Mouse (Mus musculus): Measurements from ENCODE around the gene Eng. TPM values are rescaled to one million over a fixed set of nuclear protein-coding genes. Genes with fewer than 3 reads are reported as not detected.

The Eng gene
- 113 and 127 TPM in 2 replicates for polyA plus RNA-seq (2014; fragmentation: Nextera tagmentation; extraction: Ambion mirVana)

DNA sequence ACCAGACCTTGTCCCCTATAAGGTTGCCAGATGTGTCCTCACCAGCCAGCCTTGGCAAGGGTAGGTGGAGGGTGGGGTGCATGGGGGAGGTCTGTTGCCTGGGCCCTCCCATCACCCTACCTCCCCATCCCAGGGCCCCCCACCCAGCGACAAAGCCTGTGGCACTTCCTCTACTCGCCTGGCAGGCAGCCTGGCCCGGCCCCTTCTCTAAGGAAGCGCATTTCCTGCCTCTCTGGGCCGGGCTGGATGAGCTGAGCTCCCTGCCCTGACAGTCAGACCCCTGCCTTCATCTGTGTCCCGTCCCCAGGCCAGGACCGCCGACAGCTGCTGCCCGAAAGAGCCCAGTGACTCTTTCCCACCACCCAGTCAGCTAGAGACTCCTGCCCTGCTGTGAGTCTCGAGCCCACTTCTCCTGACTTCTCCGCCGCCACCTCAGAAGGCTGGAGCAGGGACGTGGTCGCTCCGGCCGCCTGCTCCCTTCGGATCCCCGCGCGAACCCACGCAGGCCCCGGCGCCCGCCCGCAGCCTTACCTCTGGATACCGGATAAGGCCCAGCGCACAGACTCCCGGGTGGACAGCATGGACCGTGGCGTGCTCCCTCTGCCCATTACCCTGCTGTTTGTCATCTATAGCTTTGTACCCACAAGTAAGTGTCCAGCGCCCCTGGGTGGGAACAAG, at the start of gene Eng:
Gene Eng, plus strand, starts transcription at position 217 of the 678 bp plus-strand sequence.
- Histone ChIP-seq H3K9ac (ENCODE audit: low read depth, low read length) (peak within 1 kb of the TSS; percentile 65), H3K36me3 (ENCODE audit: control insufficient read depth, insufficient read depth, low read length) (no peaks in the 10 kb centered on the region), H3K4me3 (ENCODE audit: low read depth, low read length) (peak within 1 kb of the TSS; percentile 41), H3K27me3 (ENCODE audit: control insufficient read depth, insufficient read depth, low read length) (no peaks in the 10 kb centered on the region), H3K27ac (ENCODE audit: low read depth, low read length) (peak within 1 kb of the TSS; percentile 73), H3K4me1 (ENCODE audit: control insufficient read depth, insufficient read depth, low read length) (peaks cover 34% of the 10 kb centered on the region), H3K4me2 (peak within 1 kb of the TSS; percentile 51), H3K9me3 (replicated peaks; ENCODE audit: control insufficient read depth, low read length) (no peaks in the 10 kb centered on the region)
- 39% methylated on average over 31 of the region's 31 CpGs for WGBS (ENCODE audit: insufficient replicate concordance)
- peak; percentile 73; the same call in 1 of the 2 replicates for ATAC-seq (replicated peaks; ENCODE audit: insufficient number of reproducible peaks, low FRiP score, low TSS enrichment)

GRCm38 (mm10) chr2:32596725-32597124, 49.7 kb upstream of the Eng start:
- ATAC-seq (replicated peaks; ENCODE audit: insufficient number of reproducible peaks, low FRiP score, low TSS enrichment) = no peak
- Histone ChIP-seq H3K9me3 (replicated peaks; ENCODE audit: control insufficient read depth, low read length) (no peaks in the 10 kb centered on the region), H3K4me3 (ENCODE audit: low read depth, low read length) (no peak overlapping the region), H3K36me3 (ENCODE audit: control insufficient read depth, insufficient read depth, low read length) (peaks cover 21% of the 10 kb centered on the region), H3K27me3 (ENCODE audit: control insufficient read depth, insufficient read depth, low read length) (no peaks in the 10 kb centered on the region), H3K9ac (ENCODE audit: low read depth, low read length) (no peak overlapping the region), H3K27ac (ENCODE audit: low read depth, low read length) (no peak overlapping the region), H3K4me2 (no peak overlapping the region), H3K4me1 (ENCODE audit: control insufficient read depth, insufficient read depth, low read length) (0 out of 2 replicates have a peak, but pooled peaks cover 3% of the 10 kb centered on the region)
- 91% methylated on average over 13 of the region's 13 CpGs for WGBS (ENCODE audit: insufficient replicate concordance)

GRCm38 (mm10) chr2:32597248-32597647, 49.1 kb upstream of the Eng start:
- ATAC-seq (replicated peaks; ENCODE audit: insufficient number of reproducible peaks, low FRiP score, low TSS enrichment) = no peak
- 84% methylated on average over 5 of the region's 5 CpGs for WGBS (ENCODE audit: insufficient replicate concordance)
- Histone ChIP-seq H3K27ac (ENCODE audit: low read depth, low read length) (no peak overlapping the region), H3K4me1 (ENCODE audit: control insufficient read depth, insufficient read depth, low read length) (0 out of 2 replicates have a peak, but pooled peaks cover 7% of the 10 kb centered on the region), H3K4me2 (no peak overlapping the region), H3K9me3 (replicated peaks; ENCODE audit: control insufficient read depth, low read length) (no peaks in the 10 kb centered on the region), H3K36me3 (ENCODE audit: control insufficient read depth, insufficient read depth, low read length) (peaks cover 21% of the 10 kb centered on the region), H3K27me3 (ENCODE audit: control insufficient read depth, insufficient read depth, low read length) (no peaks in the 10 kb centered on the region), H3K4me3 (ENCODE audit: low read depth, low read length) (no peak overlapping the region), H3K9ac (ENCODE audit: low read depth, low read length) (no peak overlapping the region)

GRCm38 (mm10) chr2:32597699-32598098, 48.7 kb upstream of the Eng start:
- no peak overlapping the region for H3K4me2 ChIP-seq
- peaks cover 21% of the 10 kb centered on the region for H3K36me3 ChIP-seq (ENCODE audit: control insufficient read depth, insufficient read depth, low read length)
- no peak overlapping the region for H3K27ac ChIP-seq (ENCODE audit: low read depth, low read length)
- 0 out of 2 replicates have a peak, but pooled peaks cover 8% of the 10 kb centered on the region for H3K4me1 ChIP-seq (ENCODE audit: control insufficient read depth, insufficient read depth, low read length)
- H3K27me3 ChIP-seq (ENCODE audit: control insufficient read depth, insufficient read depth, low read length) = no peaks in the 10 kb centered on the region
- H3K4me3 ChIP-seq (ENCODE audit: low read depth, low read length) = no peak overlapping the region
- no peak overlapping the region for H3K9ac ChIP-seq (ENCODE audit: low read depth, low read length)
- 80% methylated on average over 5 of the region's 5 CpGs for WGBS (ENCODE audit: insufficient replicate concordance)
- H3K9me3 ChIP-seq (replicated peaks; ENCODE audit: control insufficient read depth, low read length) = no peaks in the 10 kb centered on the region
- ATAC-seq (replicated peaks; ENCODE audit: insufficient number of reproducible peaks, low FRiP score, low TSS enrichment) = no peak

GRCm38 (mm10) chr2:32598506-32598905, 47.9 kb upstream of the Eng start:
- no peaks in the 10 kb centered on the region for H3K27me3 ChIP-seq (ENCODE audit: control insufficient read depth, insufficient read depth, low read length)
- H3K27ac ChIP-seq (ENCODE audit: low read depth, low read length) = no peak overlapping the region
- no peak overlapping the region for H3K4me3 ChIP-seq (ENCODE audit: low read depth, low read length)
- no peak overlapping the region for H3K9ac ChIP-seq (ENCODE audit: low read depth, low read length)
- H3K9me3 ChIP-seq (replicated peaks; ENCODE audit: control insufficient read depth, low read length) = no peaks in the 10 kb centered on the region
- no peak for ATAC-seq (replicated peaks; ENCODE audit: insufficient number of reproducible peaks, low FRiP score, low TSS enrichment)
- WGBS (ENCODE audit: insufficient replicate concordance) = 84% methylated on average over 8 of the region's 8 CpGs
- H3K4me1 ChIP-seq (ENCODE audit: control insufficient read depth, insufficient read depth, low read length) = peaks cover 8% of the 10 kb centered on the region; the same call in 1 of the 2 replicates
- no peak overlapping the region for H3K4me2 ChIP-seq
- H3K36me3 ChIP-seq (ENCODE audit: control insufficient read depth, insufficient read depth, low read length) = peaks cover 20% of the 10 kb centered on the region

GRCm38 (mm10) chr2:32599409-32599808, 47.0 kb upstream of the Eng start, which contains the start of gene St6galnac6:
St6galnac6 (plus strand) TSS chr2:32599709.
- peaks cover 8% of the 10 kb centered on the region; the same call in 1 of the 2 replicates for H3K4me1 ChIP-seq (ENCODE audit: control insufficient read depth, insufficient read depth, low read length)
- H3K36me3 ChIP-seq (ENCODE audit: control insufficient read depth, insufficient read depth, low read length) = peaks cover 15% of the 10 kb centered on the region
- no peaks in the 10 kb centered on the region for H3K9me3 ChIP-seq (replicated peaks; ENCODE audit: control insufficient read depth, low read length)
- WGBS (ENCODE audit: insufficient replicate concordance) = 82% methylated on average over 3 of the region's 3 CpGs
- no peaks in the 10 kb centered on the region for H3K27me3 ChIP-seq (ENCODE audit: control insufficient read depth, insufficient read depth, low read length)
- H3K4me3 ChIP-seq (ENCODE audit: low read depth, low read length) = no peak within 1 kb of the TSS
- H3K9ac ChIP-seq (ENCODE audit: low read depth, low read length) = no peak within 1 kb of the TSS
- no peak for ATAC-seq (replicated peaks; ENCODE audit: insufficient number of reproducible peaks, low FRiP score, low TSS enrichment)
- H3K27ac ChIP-seq (ENCODE audit: low read depth, low read length) = no peak within 1 kb of the TSS
- no peak within 1 kb of the TSS for H3K4me2 ChIP-seq

DNA sequence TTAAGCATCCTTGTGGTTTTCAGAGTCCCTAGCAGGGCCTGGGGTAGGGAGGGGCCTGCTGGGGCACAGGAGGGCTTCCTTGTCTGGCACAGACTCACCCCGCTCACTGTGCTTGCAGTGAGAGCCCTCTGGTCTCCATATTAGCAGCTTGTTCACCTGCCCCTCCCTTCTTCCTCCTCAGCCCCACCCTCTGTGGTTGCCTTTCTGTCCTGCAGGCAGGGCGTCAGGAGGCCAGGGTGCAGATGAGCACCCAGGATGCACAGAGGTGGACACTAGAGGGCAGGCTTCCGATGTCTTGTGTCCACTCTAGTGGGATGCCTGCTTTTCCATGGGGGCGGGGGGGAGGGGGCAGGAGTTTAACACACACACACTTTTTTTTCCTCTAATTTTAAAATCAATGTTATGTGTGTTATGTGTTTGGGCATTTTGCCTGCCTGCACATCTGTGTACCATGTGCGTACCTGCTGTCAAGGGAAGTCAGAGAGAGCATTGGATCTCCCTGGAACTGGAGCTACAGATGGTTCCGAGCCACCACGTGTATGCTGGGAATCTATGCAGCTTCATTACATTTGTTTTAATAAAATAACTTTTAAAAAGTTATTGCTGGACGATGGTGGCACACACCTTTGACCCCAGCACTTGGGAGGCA, 44.9 kb upstream of the Eng start:
- H3K36me3 ChIP-seq (ENCODE audit: control insufficient read depth, insufficient read depth, low read length) = peaks cover 7% of the 10 kb centered on the region; the same call in 1 of the 2 replicates
- 42% methylated on average over 8 of the region's 8 CpGs for WGBS (ENCODE audit: insufficient replicate concordance)
- no peaks in the 10 kb centered on the region for H3K27me3 ChIP-seq (ENCODE audit: control insufficient read depth, insufficient read depth, low read length)
- H3K9me3 ChIP-seq (replicated peaks; ENCODE audit: control insufficient read depth, low read length) = no peaks in the 10 kb centered on the region
- H3K9ac ChIP-seq (ENCODE audit: low read depth, low read length) = no peak overlapping the region
- H3K4me1 ChIP-seq (ENCODE audit: control insufficient read depth, insufficient read depth, low read length) = peaks cover 8% of the 10 kb centered on the region; the same call in 1 of the 2 replicates
- H3K4me3 ChIP-seq (ENCODE audit: low read depth, low read length) = no peak overlapping the region
- no peak overlapping the region for H3K27ac ChIP-seq (ENCODE audit: low read depth, low read length)
- H3K4me2 ChIP-seq = no peak overlapping the region
- no peak for ATAC-seq (replicated peaks; ENCODE audit: insufficient number of reproducible peaks, low FRiP score, low TSS enrichment)

- 1% methylated on average over 11 of the region's 11 CpGs for WGBS (ENCODE audit: insufficient replicate concordance)
- Histone ChIP-seq H3K4me3 (ENCODE audit: low read depth, low read length) (peak overlapping the region; percentile 36), H3K27me3 (ENCODE audit: control insufficient read depth, insufficient read depth, low read length) (no peaks in the 10 kb centered on the region), H3K9ac (ENCODE audit: low read depth, low read length) (peak overlapping the region; percentile 58), H3K36me3 (ENCODE audit: control insufficient read depth, insufficient read depth, low read length) (peaks cover 2% of the 10 kb centered on the region; the same call in 1 of the 2 replicates), H3K4me1 (ENCODE audit: control insufficient read depth, insufficient read depth, low read length) (peaks cover 10% of the 10 kb centered on the region; the same call in 1 of the 2 replicates), H3K27ac (ENCODE audit: low read depth, low read length) (peak overlapping the region; percentile 54), H3K9me3 (replicated peaks; ENCODE audit: control insufficient read depth, low read length) (no peaks in the 10 kb centered on the region), H3K4me2 (peak overlapping the region; percentile 61)
- no peak for ATAC-seq (replicated peaks; ENCODE audit: insufficient number of reproducible peaks, low FRiP score, low TSS enrichment)
Measured at GRCm38 (mm10) chr2:32602600-32603054, 43.8 kb upstream of the Eng start.
